Mouse (Mus musculus) frontal cortex, adult (tissue): Measurements from ENCODE around the gene Desi2.
A peak's percentile ranks its signal among the peaks of the same experiment; 100 is the strongest.
"Not testable (repeated sequence)": the region's sequence is repeated elsewhere in the genome, so short reads cannot be mapped to it uniquely, and the experiment has no call there.

ENCODE experiments used
- ATAC-seq: cut with Nextera tagmentation; 2 replicates; pipeline ENCODE4 v1.9.2; 2017; ENCODE audit warnings: mild to moderate bottlenecking, moderate library complexity, mixed read lengths; ENCODE audit not compliant: low TSS enrichment

Gene Desi2

DNA sequence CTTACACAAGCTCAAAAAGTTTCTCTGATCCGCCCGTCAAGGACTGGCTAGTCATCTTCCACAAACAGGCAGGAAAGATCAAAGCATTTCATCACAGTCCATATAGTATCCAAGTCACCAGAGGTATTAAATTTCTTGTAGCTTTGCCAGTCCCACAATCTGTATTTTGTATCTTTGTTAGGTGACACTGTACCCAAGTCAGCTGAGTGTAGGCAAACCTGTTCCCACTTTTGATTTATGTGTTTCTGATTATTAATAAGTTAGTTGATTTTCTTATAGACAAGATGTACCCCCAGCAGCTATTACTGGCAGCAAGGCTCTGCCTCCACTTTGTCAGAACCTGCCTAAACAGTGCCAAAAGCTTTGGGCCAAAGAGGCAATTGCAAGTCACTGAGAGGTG, 71.6 kb downstream of the Desi2 start:
- no peak for ATAC-seq

- not testable (repeated sequence) for ATAC-seq
These were observed 78.2 kb downstream of the Desi2 start for GRCm38 (mm10) chr1:178265381-178265780.

- ATAC-seq: no peak
These were observed 83.4 kb downstream of the Desi2 start for GRCm38 (mm10) chr1:178270635-178271034.

DNA sequence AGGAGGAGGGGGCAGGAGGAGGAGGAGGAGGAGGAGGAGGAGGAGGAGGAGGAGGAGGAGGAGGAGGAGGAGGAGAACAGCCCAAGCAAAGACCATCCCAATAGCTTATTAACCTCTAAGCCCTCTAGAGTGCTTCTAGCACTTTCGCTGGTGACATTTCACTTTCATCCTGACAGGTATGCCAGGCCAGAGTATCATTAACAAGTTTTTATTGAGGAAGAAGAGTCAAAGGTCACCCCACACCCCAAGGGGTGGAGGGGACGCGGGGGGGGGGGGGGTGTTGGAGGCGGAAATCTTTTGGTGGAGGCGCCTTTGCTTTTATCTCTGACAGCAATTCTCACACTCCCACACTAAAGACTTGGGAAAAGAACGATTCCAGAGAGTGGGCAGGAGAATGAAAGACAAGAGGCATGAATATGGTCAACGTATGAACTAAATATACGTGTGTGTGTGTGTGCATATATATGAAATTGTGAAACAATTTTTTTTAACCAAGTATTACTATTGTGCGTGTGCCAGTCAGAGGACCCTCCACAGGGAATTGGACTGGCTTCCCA, 88.0 kb downstream of the Desi2 start:
- peak; percentile 62 for ATAC-seq

DNA sequence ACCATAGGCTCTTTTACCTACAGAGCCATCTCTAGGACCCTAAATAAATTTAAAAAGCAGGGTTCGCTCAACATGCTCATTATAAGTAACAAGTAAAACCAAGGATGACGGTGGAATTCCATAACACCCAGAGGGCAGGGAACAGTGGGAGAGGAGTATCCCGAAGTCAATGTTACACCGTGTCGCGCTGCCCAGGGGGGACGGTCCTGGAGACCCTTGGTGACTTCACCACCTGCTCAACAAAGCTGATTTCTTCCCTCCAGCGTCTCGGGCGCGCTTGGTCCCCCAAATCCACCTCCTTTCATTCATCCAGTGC, 88.5 kb downstream of the Desi2 start:
- no peak for ATAC-seq

DNA sequence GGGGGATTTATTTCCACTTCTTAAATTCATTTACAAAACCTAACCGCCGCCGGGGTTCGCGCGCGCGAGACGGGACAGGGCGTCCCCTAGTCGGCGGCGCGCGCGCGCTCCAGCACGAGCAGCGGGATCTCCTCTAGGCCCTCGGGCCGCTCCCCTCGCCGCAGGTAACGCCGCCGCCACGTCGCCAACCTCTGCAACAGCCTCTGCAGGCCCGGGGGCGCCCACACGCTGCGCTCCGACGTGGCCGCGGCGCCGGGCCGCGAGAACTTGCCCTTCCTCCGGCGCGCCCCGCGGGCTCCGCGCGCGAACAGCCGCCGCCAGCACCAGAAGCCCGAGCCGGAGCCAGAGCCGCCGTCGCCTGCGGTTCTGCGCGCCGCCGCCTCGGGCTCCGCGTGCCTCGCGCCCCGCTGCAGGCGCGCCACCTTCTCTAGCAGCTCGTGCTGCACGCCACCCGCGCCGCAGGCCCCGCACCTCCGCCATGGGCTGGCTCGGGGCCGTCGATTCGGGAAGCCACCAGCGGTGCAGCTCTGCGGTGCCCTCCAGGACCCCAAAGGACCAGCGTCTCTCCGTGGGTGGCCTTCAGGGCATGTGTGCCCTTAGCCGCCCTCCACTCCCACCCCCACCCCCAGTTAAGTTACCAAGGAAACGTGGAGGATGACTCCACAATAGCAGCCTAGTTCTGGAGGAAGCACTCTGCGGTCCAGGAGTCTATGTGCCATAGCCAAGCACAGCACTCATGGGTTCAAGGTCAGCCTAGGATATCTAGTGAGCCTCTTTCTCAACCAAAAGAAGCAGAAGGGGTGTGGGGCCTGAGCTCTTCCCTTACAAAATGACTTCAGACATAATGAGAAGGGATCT, 89.1 kb downstream of the Desi2 start:
- peak; percentile 94 for ATAC-seq

DNA sequence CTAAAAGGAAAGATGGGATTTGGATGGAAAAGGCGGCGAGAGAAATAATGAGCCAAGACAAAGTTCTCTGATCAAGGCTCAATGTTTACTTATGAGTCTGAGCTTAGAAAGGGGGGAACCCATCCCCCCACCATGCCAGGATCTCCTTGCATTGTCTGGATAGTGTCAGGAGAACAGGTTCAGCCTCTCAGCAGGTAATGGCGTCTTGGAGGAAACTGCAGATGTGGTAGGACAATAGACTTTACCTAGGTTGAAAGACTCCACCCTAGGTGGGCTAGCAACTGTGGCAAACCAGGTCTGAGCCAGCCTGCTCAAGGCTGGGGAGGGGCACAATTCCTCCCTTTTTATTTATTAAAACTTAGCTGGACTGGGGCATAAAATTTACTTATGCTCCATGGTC, 96.1 kb downstream of the Desi2 start:
- ATAC-seq: not testable (repeated sequence)

DNA sequence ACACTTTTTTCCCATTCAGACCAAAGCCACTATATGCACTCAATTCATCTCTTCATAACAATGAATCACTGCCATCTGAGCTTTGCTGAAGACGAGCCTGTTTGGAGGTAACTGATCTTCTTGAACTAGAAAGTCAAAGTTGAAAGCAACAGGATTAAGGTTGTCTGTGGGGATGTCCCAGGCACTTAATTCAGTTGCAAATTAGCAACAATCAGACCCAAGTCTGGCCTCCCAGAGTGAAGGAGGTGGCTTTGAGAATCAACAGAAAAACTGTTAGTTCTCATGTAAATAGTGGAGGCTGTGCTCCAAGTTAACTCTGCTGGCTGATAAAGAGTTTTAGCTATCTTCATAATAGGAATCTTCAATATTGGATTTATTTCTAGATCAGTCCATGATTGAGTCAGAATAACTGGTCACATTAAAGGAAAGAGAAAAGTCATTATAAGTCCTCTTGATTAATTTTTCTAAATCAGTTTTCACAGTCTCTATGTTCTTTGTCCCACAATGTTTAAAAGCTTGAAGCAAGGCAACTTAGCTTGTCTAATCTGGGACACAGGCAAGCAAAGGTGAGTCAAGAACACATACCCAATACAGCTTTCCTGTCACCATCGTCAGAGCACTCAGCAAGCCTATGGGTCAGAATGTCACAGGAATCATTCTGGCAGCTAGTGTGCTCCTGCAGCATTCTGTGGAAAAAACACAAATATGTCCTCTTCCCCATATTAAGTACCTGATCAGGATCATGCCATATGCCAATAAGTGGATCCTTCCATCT, 96.9 kb downstream of the Desi2 start:
- no peak for ATAC-seq

DNA sequence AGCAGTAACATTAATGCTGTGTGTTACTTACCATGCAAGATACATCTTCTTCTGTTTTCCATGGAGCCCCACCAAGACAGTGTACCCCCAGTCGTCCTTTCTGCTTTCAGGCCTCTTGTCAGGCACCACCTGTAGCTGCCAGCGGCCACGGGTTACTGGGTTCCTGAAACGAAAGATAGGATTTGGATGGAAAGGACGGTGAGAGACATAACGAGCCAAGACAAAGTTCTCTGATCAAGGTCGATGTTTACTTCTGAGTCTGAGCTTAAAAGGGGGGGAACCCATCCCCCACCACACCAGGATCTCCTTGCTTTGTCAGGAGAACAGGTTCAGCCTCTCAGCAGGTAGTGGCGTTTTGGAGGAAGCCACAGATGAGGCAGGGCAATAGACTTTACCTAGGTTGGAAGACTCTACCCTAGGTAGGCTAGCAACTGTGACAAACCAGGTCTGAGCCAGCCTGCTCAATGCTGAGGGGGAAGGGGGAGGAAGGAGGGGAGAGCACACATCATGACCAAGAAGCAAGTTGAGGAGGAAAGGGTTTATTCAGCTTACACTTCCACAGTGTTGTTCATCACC, 100.5 kb downstream of the Desi2 start:
- no peak for ATAC-seq

DNA sequence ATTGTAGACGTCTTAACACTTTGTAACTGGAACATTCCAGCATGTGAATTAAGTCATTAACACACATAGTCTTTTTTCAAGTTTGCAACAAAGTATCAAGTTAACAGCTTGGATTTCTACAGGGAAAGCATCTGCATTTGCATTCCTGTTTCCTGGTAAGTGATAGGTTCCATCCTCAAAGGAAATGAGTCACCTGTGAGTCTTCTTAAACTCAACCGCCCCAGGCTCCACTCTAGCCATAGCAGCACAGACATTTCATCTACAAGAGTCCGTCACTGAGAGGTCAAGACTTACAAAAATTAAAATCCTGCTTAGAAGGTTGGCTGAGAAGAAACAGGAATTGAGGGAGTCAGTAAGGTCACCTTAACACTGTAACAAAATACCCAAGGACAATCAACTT, 104.5 kb downstream of the Desi2 start:
- no peak for ATAC-seq

DNA sequence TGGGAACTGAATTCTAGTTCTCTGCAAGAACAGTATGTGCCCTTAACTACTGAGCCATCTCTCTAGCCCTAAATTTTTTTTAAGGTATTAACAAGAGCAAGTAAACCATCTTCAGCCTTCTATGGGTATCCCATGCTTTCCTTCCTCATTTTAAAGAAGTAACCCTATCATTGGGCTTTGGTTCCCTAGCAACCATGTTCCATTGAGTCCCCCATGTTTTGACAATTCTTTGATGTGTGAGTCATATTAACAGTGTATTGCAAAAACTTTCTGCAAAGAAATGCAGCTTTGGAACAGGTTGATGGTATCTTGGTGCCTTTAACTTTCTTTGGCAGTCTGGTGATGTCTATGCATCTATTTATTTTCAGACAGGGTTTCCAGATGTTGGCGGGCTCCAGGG, 106.8 kb downstream of the Desi2 start:
- ATAC-seq: no peak

- not testable (repeated sequence) for ATAC-seq
These were observed 114.0 kb downstream of the Desi2 start for GRCm38 (mm10) chr1:178301261-178301660.

DNA sequence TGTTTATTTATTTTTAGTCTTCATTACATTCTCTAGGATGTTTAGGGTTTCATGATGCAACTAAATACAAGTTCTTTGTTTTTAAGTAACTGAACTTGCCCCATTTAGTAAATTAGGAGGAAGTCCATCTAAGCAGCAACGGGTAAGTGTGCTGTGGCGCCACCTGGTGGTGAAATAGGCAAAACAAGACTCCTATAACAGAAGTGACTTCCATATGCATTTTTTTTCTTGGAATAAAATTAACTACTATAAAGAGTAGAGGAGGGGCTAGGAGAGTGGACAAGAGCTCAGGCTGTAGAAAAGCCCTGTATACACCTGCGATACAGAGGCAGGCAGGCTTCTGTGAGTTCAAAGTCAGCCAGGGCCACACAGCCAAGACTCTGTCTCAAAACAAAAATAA, 116.2 kb downstream of the Desi2 start:
- ATAC-seq: peak; percentile 52; the same call in 1 of the 2 replicates
